Mouse (Mus musculus) liver, adult 2 months (tissue): ENCODE measurements around the gene 1700011L22Rik.

Experiments
- CTCF ChIP-seq: fragments of 200-500 bp; IDR thresholded peaks from 2 replicates; pipeline ENCODE4 v1.5.1; 2011; ENCODE audit warnings: low read depth, low read length, control low read depth
- POLR2A ChIP-seq: fragments of 200-500 bp; IDR thresholded peaks from 2 replicates; pipeline ENCODE4 v1.6.1; 2011; ENCODE audit warnings: low read length, control low read depth; ENCODE audit not compliant: insufficient read depth; ENCODE audit errors: extremely low read depth

GRCm38 (mm10) chr8:79243422-79243821 is 4.9 kb downstream of the 1700011L22Rik start:
- TF ChIP-seq CTCF (no peak), POLR2A (no peak)
